Mouse (Mus musculus) G1E (cell line): Measurements from ENCODE around the gene Icmt. TPM values are rescaled to one million over a fixed set of nuclear protein-coding genes. Genes with fewer than 3 reads are reported as not detected.

Source experiments
- ATAC-seq: 2 replicates; pipeline ENCODE4 v1.8.0; 2016; ENCODE audit warnings: mild to moderate bottlenecking; ENCODE audit not compliant: insufficient number of reproducible peaks, poor library complexity, low FRiP score, severe bottlenecking; ENCODE audit errors: extremely low read depth
- DNase-seq: peaks from one replicate; pipeline ENCODE4 v3.0.0; 2012; ENCODE audit warnings: low spot score
- H3K27me3 ChIP-seq: 2 replicates; pipeline ENCODE4 v1.6.1; 2012; ENCODE audit warnings: mild to moderate bottlenecking, low read length, inconsistent platforms; ENCODE audit not compliant: insufficient read depth
- H3K36me3 ChIP-seq: replicated peaks from 2 replicates; pipeline ENCODE3; 2012; ENCODE audit warnings: mild to moderate bottlenecking, inconsistent platforms
- H3K4me1 ChIP-seq: 2 replicates; pipeline ENCODE4 v1.6.1; 2012; ENCODE audit warnings: low read depth, low read length, inconsistent platforms, mixed read lengths; ENCODE audit not compliant: insufficient read depth
- H3K4me3 ChIP-seq: 2 replicates; pipeline ENCODE4 v1.5.1; 2012; ENCODE audit warnings: low read depth, mild to moderate bottlenecking, inconsistent platforms, low read length, moderate library complexity, mixed read lengths
- H3K9me3 ChIP-seq: replicated peaks from 2 replicates; pipeline ENCODE4 v1.6.1; 2012; ENCODE audit warnings: inconsistent platforms
- CTCF ChIP-seq: IDR thresholded peaks from 2 replicates; pipeline ENCODE4 v1.5.1; 2012; ENCODE audit warnings: low read depth, low read length, inconsistent platforms, mixed read lengths
- GATA1 ChIP-seq: IDR thresholded peaks from 2 replicates; pipeline ENCODE4 v1.6.1; 2012; ENCODE audit warnings: borderline replicate concordance, low read length, inconsistent platforms, mixed read lengths
- GATA2 ChIP-seq: IDR thresholded peaks from 2 replicates; pipeline ENCODE4 v1.6.1; 2012; ENCODE audit warnings: low read depth, low read length, inconsistent platforms, borderline replicate concordance
- POLR2AphosphoS5 ChIP-seq: IDR thresholded peaks from 2 replicates; pipeline ENCODE4 v1.6.1; 2012; ENCODE audit warnings: low read depth, low read length, inconsistent platforms; ENCODE audit not compliant: insufficient replicate concordance
- TAL1 ChIP-seq: conservative IDR thresholded peaks from 2 replicates; pipeline ENCODE4 v1.6.1; 2012; ENCODE audit warnings: low read depth, low read length, inconsistent platforms, mixed read lengths
- polyA plus RNA-seq: library from polyadenylated mRNA; stranded (reverse); fragments of >175 nt; gene quantifications from 2 replicates; pipeline ENCODE4 v1.2.3, GENCODE M21; 2012
- total RNA-seq, 2 experiments: library from RNA; stranded (forward) in 1 of 2; stranded (reverse) in 1 of 2; fragments of 200-1000 nt in 1 of 2; fragments of >200 nt in 1 of 2; fragmentation: Nextera tagmentation in 1 of 2; gene quantifications; 2 replicates each; pipeline ENCODE4 v1.2.3; 2014 to 2017

Gene Icmt
- total and polyA plus RNA-seq, 3 experiments = 19.0 to 21.9 (median 21.5) TPM

- ATAC-seq (no peak), DNase-seq (no peak)
- Histone ChIP-seq H3K4me3 (no peak overlapping the region), H3K9me3 (peaks cover 5% of the 10 kb centered on the region; the same call in 1 of the 2 replicates), H3K27me3 (peaks cover 2% of the 10 kb centered on the region; the same call in 1 of the 2 replicates), H3K36me3 (no peaks in the 10 kb centered on the region), H3K4me1 (peaks cover 16% of the 10 kb centered on the region)
- TF ChIP-seq TAL1 (no peak), POLR2AphosphoS5 (no peak), GATA2 (no peak), GATA1 (no peak), CTCF (no peak)
These were observed 4.8 kb upstream of the Icmt start for GRCm38 (mm10) chr4:152292102-152292765.

GRCm38 (mm10) chr4:152294188-152294929 is 2.7 kb upstream of the Icmt start:
- H3K9me3 ChIP-seq = no peaks in the 10 kb centered on the region
- peaks cover 2% of the 10 kb centered on the region; the same call in 1 of the 2 replicates for H3K27me3 ChIP-seq
- no peak overlapping the region for H3K4me3 ChIP-seq
- ATAC-seq (no peak), DNase-seq (no peak)
- TF ChIP-seq GATA2 (no peak), TAL1 (no peak), GATA1 (no peak), CTCF (no peak), POLR2AphosphoS5 (no peak)
- H3K36me3 ChIP-seq = peaks cover 9% of the 10 kb centered on the region
- H3K4me1 ChIP-seq = peaks cover 34% of the 10 kb centered on the region

- ATAC-seq (peak; percentile 63), DNase-seq (peak; percentile 78)
- peaks cover 2% of the 10 kb centered on the region; the same call in 1 of the 2 replicates for H3K27me3 ChIP-seq
- no peaks in the 10 kb centered on the region for H3K9me3 ChIP-seq
- H3K4me1 ChIP-seq = peaks cover 37% of the 10 kb centered on the region
- H3K36me3 ChIP-seq = peaks cover 24% of the 10 kb centered on the region
- H3K4me3 ChIP-seq = peak overlapping the region; percentile 57; the same call in 1 of the 2 replicates
- TF ChIP-seq POLR2AphosphoS5 = no peak
- no peak for TF ChIP-seq TAL1
- no peak for TF ChIP-seq CTCF
- no peak for TF ChIP-seq GATA1
- no peak for TF ChIP-seq GATA2
These were observed 1.1 kb upstream of the Icmt start for GRCm38 (mm10) chr4:152295916-152296315.

GRCm38 (mm10) chr4:152296371-152296770 is 656 bp upstream of the Icmt start:
- Histone ChIP-seq H3K27me3 (peaks cover 2% of the 10 kb centered on the region; the same call in 1 of the 2 replicates), H3K36me3 (peaks cover 29% of the 10 kb centered on the region), H3K4me1 (peaks cover 37% of the 10 kb centered on the region), H3K9me3 (no peaks in the 10 kb centered on the region), H3K4me3 (peak overlapping the region; percentile 96)
- no peak for TF ChIP-seq GATA1
- TF ChIP-seq CTCF = no peak
- no peak for TF ChIP-seq POLR2AphosphoS5
- TF ChIP-seq TAL1 = no peak
- no peak for TF ChIP-seq GATA2
- no peak for ATAC-seq
- DNase-seq = no peak

GRCm38 (mm10) chr4:152298836-152299235 is 1.8 kb downstream of the Icmt start:
- DNase-seq (no peak), ATAC-seq (no peak)
- Histone ChIP-seq H3K9me3 (no peaks in the 10 kb centered on the region), H3K36me3 (peaks cover 54% of the 10 kb centered on the region), H3K27me3 (no peaks in the 10 kb centered on the region), H3K4me3 (peak overlapping the region; percentile 47; the same call in 1 of the 2 replicates), H3K4me1 (peaks cover 40% of the 10 kb centered on the region)
- TF ChIP-seq TAL1 = no peak
- TF ChIP-seq POLR2AphosphoS5 = no peak
- no peak for TF ChIP-seq CTCF
- no peak for TF ChIP-seq GATA1
- TF ChIP-seq GATA2 = no peak

- no peak for ATAC-seq
- Histone ChIP-seq H3K4me1 (peaks cover 36% of the 10 kb centered on the region), H3K36me3 (peaks cover 69% of the 10 kb centered on the region), H3K27me3 (no peaks in the 10 kb centered on the region), H3K9me3 (no peaks in the 10 kb centered on the region), H3K4me3 (no peak overlapping the region)
- TF ChIP-seq GATA1 (no peak), POLR2AphosphoS5 (no peak), TAL1 (no peak), GATA2 (no peak), CTCF (no peak)
- DNase-seq = no peak
These were observed 3.3 kb downstream of the Icmt start for GRCm38 (mm10) chr4:152300375-152300774.
